Mouse (Mus musculus) MEL (cell line): ENCODE results near the gene Etnk2.

Experiments
- BHLHE40 ChIP-seq: IDR thresholded peaks from 2 replicates; pipeline ENCODE4 v1.6.1; 2012; ENCODE audit warnings: low read depth, mild to moderate bottlenecking, inconsistent platforms, low read length, improper control_type of control experiment, borderline replicate concordance
- CHD1 ChIP-seq: IDR thresholded peaks from 2 replicates; pipeline ENCODE4 v1.6.1; 2012; ENCODE audit warnings: low read depth, mild to moderate bottlenecking, inconsistent platforms, low read length, improper control_type of control experiment
- CTCF ChIP-seq, 3 experiments: IDR thresholded peaks in 2 of 3; conservative IDR thresholded peaks in 1 of 3; 2 replicates each; pipeline ENCODE4 v1.5.1; 2011 to 2012; ENCODE audit warnings: low read length in 3 of 3, low read depth in 2 of 3, mild to moderate bottlenecking in 2 of 3, improper control_type of control experiment in 1 of 3, inconsistent platforms in 1 of 3, mixed read lengths in 1 of 3, moderate library complexity in 1 of 3; ENCODE audit not compliant: control insufficient read depth in 1 of 3, insufficient read depth in 1 of 3, poor library complexity in 1 of 3, severe bottlenecking in 1 of 3
- E2F4 ChIP-seq: IDR thresholded peaks from 2 replicates; pipeline ENCODE4 v1.6.1; 2011; ENCODE audit warnings: low read depth, low read length, improper control_type of control experiment, borderline replicate concordance
- EP300 ChIP-seq, 2 experiments: IDR thresholded peaks; 2 replicates each; pipeline ENCODE4 v1.6.1; 2011; ENCODE audit warnings: improper control_type of control experiment in 2 of 2, low read length in 2 of 2, low read depth in 1 of 2, mild to moderate bottlenecking in 1 of 2
- HCFC1 ChIP-seq: IDR thresholded peaks from 2 replicates; pipeline ENCODE4 v1.6.1; 2012; ENCODE audit warnings: low read depth, mild to moderate bottlenecking, inconsistent platforms, low read length, improper control_type of control experiment, moderate library complexity
- MYC ChIP-seq: IDR thresholded peaks from 2 replicates; pipeline ENCODE4 v1.6.1; 2011; ENCODE audit warnings: low read depth, mild to moderate bottlenecking, low read length, improper control_type of control experiment, moderate library complexity
- TBP ChIP-seq: IDR thresholded peaks from 2 replicates; pipeline ENCODE4 v1.8.0; 2011; ENCODE audit warnings: low read depth, low read length, improper control_type of control experiment
- USF1 ChIP-seq: IDR thresholded peaks from 2 replicates; pipeline ENCODE4 v1.6.1; 2014; ENCODE audit warnings: low read depth, mild to moderate bottlenecking, inconsistent platforms, low read length, improper control_type of control experiment, moderate library complexity
- USF2 ChIP-seq, 2 experiments: IDR thresholded peaks; 2 replicates each; pipeline ENCODE4 v1.6.1; 2011 to 2012; ENCODE audit warnings: improper control_type of control experiment in 2 of 2, low read length in 2 of 2, borderline replicate concordance in 1 of 2, inconsistent platforms in 1 of 2, low read depth in 1 of 2, mild to moderate bottlenecking in 1 of 2; ENCODE audit not compliant: insufficient read depth in 1 of 2
- ZKSCAN1 ChIP-seq: IDR thresholded peaks from 2 replicates; pipeline ENCODE4 v1.6.1; 2012; ENCODE audit warnings: low read depth, mild to moderate bottlenecking, inconsistent platforms, low read length, improper control_type of control experiment, moderate library complexity

GRCm38 (mm10) chr1:133386209-133386608, 22.8 kb downstream of the Etnk2 start:
- TF ChIP-seq MYC (no peak), USF1 (no peak), CTCF (IDR thresholded peaks at IDR 0.05 in 2 of 3, conservative IDR thresholded peaks at IDR 0.05 in 1 of 3; ENCODE audit: control insufficient read depth in 1 of 3, insufficient read depth in 1 of 3, low read depth in 2 of 3, low read length in 3 of 3, poor library complexity in 1 of 3, severe bottlenecking in 1 of 3) (no peak), TBP (no peak), E2F4 (no peak), ZKSCAN1 (no peak), HCFC1 (no peak), EP300 (IDR thresholded peaks at IDR 0.05; ENCODE audit: low read depth in 1 of 2, low read length in 2 of 2) (no peak), BHLHE40 (no peak), CHD1 (no peak), USF2 (IDR thresholded peaks at IDR 0.05; ENCODE audit: borderline replicate concordance in 1 of 2, insufficient read depth in 1 of 2, low read depth in 1 of 2, low read length in 2 of 2) (no peak)
